Comparison of ENCODE assay signal across 9 mouse cellular contexts in the genomic region with DNA sequence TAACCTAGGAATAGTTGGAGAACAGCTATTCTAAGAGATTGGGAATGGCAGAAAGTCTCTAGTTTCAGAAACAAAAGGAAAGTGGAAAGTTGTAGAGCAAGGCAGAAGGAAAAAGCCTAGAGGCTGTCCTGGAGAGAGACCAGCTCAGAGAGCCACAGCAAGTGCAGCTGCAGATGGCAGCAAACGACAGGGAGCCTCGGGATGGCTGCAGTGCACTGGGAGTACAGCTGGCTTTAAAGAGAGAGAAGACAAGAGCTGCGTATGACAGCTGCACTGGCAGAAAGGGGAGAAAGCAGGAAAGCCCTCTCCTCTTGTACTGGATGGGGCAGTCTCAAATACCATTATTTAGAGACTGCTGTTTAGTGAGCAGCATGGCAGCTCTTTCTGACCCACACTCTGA. TPM values are rescaled to one million over a fixed set of nuclear protein-coding genes. Genes with fewer than 3 reads are reported as not detected.
DNase-seq lines count a peak whose midpoint lies in the region; ATAC-seq and TF ChIP-seq lines count a peak whose summit lies in the region.
"Had no signal": no experiment of that assay in that cellular context is flagged by ENCODE, and none has a peak within 500 bp of the region (broad histone marks: within the 10 kb centered on the region; RNA-seq: fewer than 3 reads in every experiment).

No protein-coding gene starts in this region.

- 27% methylated on average over 3 of the region's 3 CpGs for WGBS in midbrain, embryonic 10.5 days
- 32% methylated on average over 3 of the region's 3 CpGs for WGBS in midbrain, embryonic 11.5 days
- 10% methylated on average over 3 of the region's 3 CpGs for WGBS in forebrain, postnatal 0 days
- 9% methylated on average over 3 of the region's 3 CpGs for WGBS in neural tube, embryonic 15.5 days

- no peaks in the 10 kb centered on the region; the same call in 1 of the 2 replicates for H3K9me3 ChIP-seq in midbrain, embryonic 10.5 days (replicated peaks)
- H3K9me3 ChIP-seq in midbrain, embryonic 11.5 days (ENCODE audit: control insufficient read depth, low read length): no peaks in the 10 kb centered on the region
- no peaks in the 10 kb centered on the region for H3K9me3 ChIP-seq in forebrain, postnatal 0 days (ENCODE audit: low read length)
- H3K9me3 ChIP-seq in neural tube, embryonic 15.5 days (replicated peaks): no peaks in the 10 kb centered on the region
- H3K9me3 ChIP-seq: limb, embryonic 15.5 days had no signal

- no peak overlapping the region for H3K4me3 ChIP-seq in midbrain, embryonic 10.5 days
- no peak overlapping the region for H3K4me3 ChIP-seq in midbrain, embryonic 11.5 days (ENCODE audit: low read depth, low read length)
- no peak overlapping the region for H3K4me3 ChIP-seq in forebrain, postnatal 0 days (ENCODE audit: low read depth, low read length)
- no peak overlapping the region for H3K4me3 ChIP-seq in neural tube, embryonic 15.5 days (replicated peaks)
- H3K4me3 ChIP-seq: limb, embryonic 15.5 days had no signal

- H3K36me3 ChIP-seq in midbrain, embryonic 10.5 days: no peaks in the 10 kb centered on the region
- no peaks in the 10 kb centered on the region for H3K36me3 ChIP-seq in midbrain, embryonic 11.5 days (ENCODE audit: control insufficient read depth, insufficient read depth, low read length)
- H3K36me3 ChIP-seq in forebrain, postnatal 0 days (ENCODE audit: insufficient read depth): no peaks in the 10 kb centered on the region
- no peaks in the 10 kb centered on the region for H3K36me3 ChIP-seq in neural tube, embryonic 15.5 days
- H3K36me3 ChIP-seq: limb, embryonic 15.5 days had no signal

- no peak overlapping the region for H3K27ac ChIP-seq in midbrain, embryonic 10.5 days (replicated peaks)
- H3K27ac ChIP-seq in midbrain, embryonic 11.5 days (ENCODE audit: low read depth, low read length): no peak overlapping the region
- H3K27ac ChIP-seq in forebrain, postnatal 0 days (ENCODE audit: low read depth, low read length): no peak overlapping the region
- no peak overlapping the region for H3K27ac ChIP-seq in neural tube, embryonic 15.5 days (replicated peaks)
- H3K27ac ChIP-seq: limb, embryonic 15.5 days had no signal

- no peak overlapping the region for H3K4me2 ChIP-seq in midbrain, embryonic 11.5 days
- no peak overlapping the region for H3K4me2 ChIP-seq in forebrain, postnatal 0 days (ENCODE audit: low read depth)
- no peak overlapping the region for H3K4me2 ChIP-seq in neural tube, embryonic 15.5 days
- H3K4me2 ChIP-seq: limb, embryonic 15.5 days had no signal

- H3K4me1 ChIP-seq in midbrain, embryonic 10.5 days: 0 out of 2 replicates have a peak, but pooled peaks cover 3% of the 10 kb centered on the region
- 0 out of 2 replicates have a peak, but pooled peaks cover 2% of the 10 kb centered on the region for H3K4me1 ChIP-seq in midbrain, embryonic 11.5 days (ENCODE audit: control insufficient read depth, insufficient read depth, low read length)
- no peaks in the 10 kb centered on the region for H3K4me1 ChIP-seq in forebrain, postnatal 0 days (ENCODE audit: insufficient read depth)
- peaks cover 5% of the 10 kb centered on the region; the same call in 1 of the 2 replicates for H3K4me1 ChIP-seq in neural tube, embryonic 15.5 days
- H3K4me1 ChIP-seq: limb, embryonic 15.5 days had no signal

- DNase-seq in gastrocnemius, postnatal 10 days: peak; percentile 13
- no peak for DNase-seq in gastrocnemius, adult 8-10 months (ENCODE audit: low spot score in 2 of 2)
- peak; percentile 18 for DNase-seq in midbrain, embryonic 10.5 days (ENCODE audit: low spot score)
- DNase-seq in midbrain, embryonic 11.5 days (ENCODE audit: low spot score, missing footprints): no peak
- peak; percentile 51 for DNase-seq in forebrain, postnatal 0 days
- no peak for DNase-seq in thymus, postnatal 10 days (ENCODE audit: low spot score in 2 of 2)
- no peak for DNase-seq in c-Kit-positive CD71-positive TER-119-positive erythroid progenitor cells, embryonic 14.5 days (ENCODE audit: low spot score)

- H3K9ac ChIP-seq in midbrain, embryonic 11.5 days (ENCODE audit: low read length): no peak overlapping the region
- no peak overlapping the region for H3K9ac ChIP-seq in forebrain, postnatal 0 days
- 0 out of 2 replicates have a peak overlapping the region, but pooled peaks have one; percentile 3 for H3K9ac ChIP-seq in neural tube, embryonic 15.5 days (replicated peaks)
- H3K9ac ChIP-seq: limb, embryonic 15.5 days had no signal

- peak; percentile 51 for TF ChIP-seq CTCF in forebrain, postnatal 0 days (IDR thresholded peaks at IDR 0.05; ENCODE audit: low read depth)

- ATAC-seq in midbrain, embryonic 11.5 days (ENCODE audit: low FRiP score): no peak
- ATAC-seq in forebrain, postnatal 0 days: peak; percentile 81
- peak; percentile 80; the same call in 1 of the 2 replicates for ATAC-seq in neural tube, embryonic 15.5 days (ENCODE audit: low FRiP score)

- H3K27me3 ChIP-seq in midbrain, embryonic 10.5 days (ENCODE audit: low read depth, poor library complexity, severe bottlenecking): no peaks in the 10 kb centered on the region
- H3K27me3 ChIP-seq in midbrain, embryonic 11.5 days (ENCODE audit: control insufficient read depth, insufficient read depth, low read length): no peaks in the 10 kb centered on the region
- H3K27me3 ChIP-seq in forebrain, postnatal 0 days (ENCODE audit: insufficient read depth, low read length): no peaks in the 10 kb centered on the region
- no peaks in the 10 kb centered on the region for H3K27me3 ChIP-seq in neural tube, embryonic 15.5 days (replicated peaks)
- H3K27me3 ChIP-seq: limb, embryonic 15.5 days had no signal

RNA-seq across cellular contexts. Expression of gene Stxbp5l, which starts 37.7 kb away (rescaled TPM):
- total RNA-seq in gastrocnemius, postnatal 10 days (2021): under 1 TPM; 0.33 to 0.41 TPM
- total RNA-seq in gastrocnemius, adult 8-10 months (2022): under 1 TPM in 2 of 4 experiments, not detected in 2; 0.10 to 0.11 TPM
- polyA plus RNA-seq in midbrain, embryonic 10.5 days (2016; fragmentation: Nextera tagmentation; extraction: Ambion mirVana): 3.3 and 4.8 TPM in 2 replicates
- polyA plus RNA-seq in midbrain, embryonic 11.5 days (2014; fragmentation: Nextera tagmentation; extraction: Ambion mirVana): 2.7 and 4.3 TPM in 2 replicates
- total RNA-seq in forebrain, postnatal 0 days (2014; rRNA removed): 14.6 and 17.0 TPM in 2 replicates
- polyA plus RNA-seq in forebrain, postnatal 0 days (2015; fragmentation: Nextera tagmentation; extraction: Ambion mirVana): 4.0 and 10.0 TPM in 2 replicates
- polyA plus RNA-seq in neural tube, embryonic 15.5 days (2015; fragmentation: Nextera tagmentation; extraction: Ambion mirVana): 15.5 and 17.7 TPM in 2 replicates

Comparison
In these comparisons a context has a peak if more than half of its experiments do, and no peak if none do; other contexts are left out.
1. DNase-seq: peak in gastrocnemius, postnatal 10 days (single experiment), midbrain, embryonic 10.5 days (single experiment) and forebrain, postnatal 0 days (single experiment); none in gastrocnemius, adult 8-10 months (0 of 2), midbrain, embryonic 11.5 days (single experiment), thymus, postnatal 10 days (0 of 2) and c-Kit-positive CD71-positive TER-119-positive erythroid progenitor cells, embryonic 14.5 days (single experiment).